Mouse (Mus musculus) telencephalon, adult 2 months (tissue): ENCODE results near the gene Sost.
"Not testable (repeated sequence)": the region's sequence is repeated elsewhere in the genome, so short reads cannot be mapped to it uniquely, and the experiment has no call there.

ENCODE experiments used
- DNase-seq: peaks from one replicate; pipeline ENCODE4 v3.0.0-alpha.2; 2011; ENCODE audit warnings: low read depth, low spot score

The Sost gene

DNA sequence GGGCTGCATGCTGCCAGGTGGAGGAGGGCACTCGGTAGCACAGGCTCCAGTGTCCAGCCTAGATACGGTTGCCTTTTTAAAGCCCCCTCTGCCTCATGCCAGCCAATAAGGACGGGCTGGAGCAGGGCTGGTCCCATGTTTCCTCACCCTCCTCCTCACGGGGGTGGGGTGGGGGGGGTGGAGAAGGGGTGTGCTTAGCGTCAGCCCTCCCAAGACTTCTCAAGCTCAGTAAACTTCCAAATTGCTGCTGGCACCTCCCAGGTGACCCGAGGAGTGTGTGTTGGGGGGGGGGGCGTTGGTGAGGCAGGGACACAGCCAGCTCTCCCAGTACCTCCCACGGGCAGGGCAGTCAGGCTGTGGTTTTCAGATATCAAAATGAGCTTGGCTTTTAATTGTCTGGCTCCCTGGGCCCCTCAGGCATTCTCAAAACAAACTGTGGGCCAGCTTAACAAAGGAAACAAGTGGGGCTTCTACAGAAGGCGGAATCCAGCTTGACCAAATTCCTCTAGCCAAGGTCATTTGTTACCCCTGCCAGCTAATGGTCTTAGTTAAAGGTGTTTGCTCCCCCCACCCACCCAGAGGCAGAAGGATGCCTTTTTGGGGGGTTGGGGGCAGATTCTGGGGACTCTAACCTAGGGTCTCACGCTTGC, at the start of gene Sost:
Gene Sost, minus strand, starts transcription at position 51 of the 650 bp plus-strand sequence.
- DNase-seq: no peak

DNA sequence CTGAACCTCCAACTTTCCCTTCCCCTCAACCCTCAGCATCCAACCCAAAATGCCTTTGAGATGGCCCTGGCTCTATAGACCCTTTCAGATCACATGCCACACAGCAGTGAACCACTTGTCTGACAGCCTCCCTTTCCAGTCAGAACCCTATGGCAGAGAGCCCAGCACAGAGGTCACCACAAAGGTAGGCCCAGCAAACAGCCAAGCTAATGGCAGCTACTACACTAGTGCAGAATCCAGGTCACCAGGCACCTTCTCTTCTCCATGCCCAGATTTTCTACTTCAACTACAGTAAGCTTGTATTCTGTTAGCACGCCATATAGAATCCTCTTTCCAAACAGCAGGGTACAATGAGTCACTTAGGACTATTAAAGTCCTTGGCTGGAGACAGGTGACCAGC, 49.3 kb upstream of the Sost start:
- no peak for DNase-seq

GRCm38 (mm10) chr11:102015472-102015871, 48.7 kb upstream of the Sost start:
- DNase-seq: no peak

DNA sequence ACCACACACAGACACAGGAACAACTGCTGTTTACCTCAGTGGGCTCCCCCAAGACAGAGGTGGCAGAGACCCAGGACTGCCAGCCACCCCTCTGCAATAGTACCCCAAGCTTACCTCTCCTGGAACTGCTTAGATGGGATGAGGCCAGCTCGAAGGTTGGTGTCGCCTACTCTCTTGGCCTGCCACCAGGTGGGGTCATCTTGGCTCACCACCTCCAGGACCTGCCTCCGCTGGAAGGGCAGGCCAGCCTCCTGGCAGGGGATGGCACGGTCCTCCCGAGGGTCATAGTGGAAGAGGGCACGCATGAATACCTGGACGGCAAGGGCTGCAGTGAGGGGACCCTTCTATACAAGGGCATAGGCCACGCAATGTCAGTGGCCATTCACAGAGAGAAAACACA, 46.4 kb upstream of the Sost start:
- DNase-seq: no peak

DNA sequence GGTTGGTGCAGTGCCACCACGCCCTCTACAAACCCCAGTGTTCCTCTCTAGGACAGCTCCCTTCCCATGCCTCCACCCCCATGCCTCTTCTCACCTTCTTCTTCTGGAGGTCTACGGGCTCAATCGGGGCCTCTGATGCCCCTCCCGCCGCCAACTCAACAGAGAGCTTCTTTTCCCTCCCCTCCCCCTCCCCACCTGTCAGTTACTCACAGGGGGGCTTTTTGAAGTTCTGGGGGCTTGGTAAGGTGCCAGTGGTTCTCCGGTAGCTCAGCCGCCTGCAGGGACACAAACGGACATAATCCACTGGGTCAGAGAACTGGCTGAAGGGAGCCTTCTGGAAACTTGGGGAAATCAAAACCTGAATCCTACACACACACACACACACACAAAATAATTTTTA, 44.7 kb upstream of the Sost start:
- no peak for DNase-seq

GRCm38 (mm10) chr11:102010140-102010539, 43.3 kb upstream of the Sost start:
- DNase-seq: no peak

GRCm38 (mm10) chr11:102008954-102009637, 42.3 kb upstream of the Sost start:
- no peak for DNase-seq

DNA sequence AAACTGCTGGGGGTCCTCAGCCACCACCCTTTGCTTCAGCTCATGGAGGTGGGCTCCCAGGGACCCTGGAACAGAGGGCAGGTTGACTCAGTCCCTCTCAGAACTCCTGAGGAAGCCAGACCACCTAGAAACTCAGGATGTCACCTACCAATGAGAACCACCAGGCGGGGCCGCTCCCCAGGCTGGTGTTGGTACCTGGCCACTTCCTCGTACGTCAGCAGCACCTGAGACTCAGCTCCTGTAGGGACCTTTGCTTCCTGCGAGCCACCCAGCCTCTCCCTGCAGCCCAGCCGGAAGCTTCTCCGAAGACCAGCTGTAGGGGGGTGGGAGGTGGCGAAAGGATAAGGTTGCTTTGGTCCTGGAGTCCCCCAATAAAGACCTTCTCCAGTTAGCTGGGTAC, 41.6 kb upstream of the Sost start:
- DNase-seq: no peak

GRCm38 (mm10) chr11:102006688-102007087, 39.9 kb upstream of the Sost start:
- no peak for DNase-seq

GRCm38 (mm10) chr11:102006271-102006670, 39.5 kb upstream of the Sost start:
- no peak for DNase-seq

- no peak for DNase-seq
Measured at GRCm38 (mm10) chr11:102004251-102004650, 37.4 kb upstream of the Sost start.

- no peak for DNase-seq
Measured at GRCm38 (mm10) chr11:101999466-101999865, 32.7 kb upstream of the Sost start.

GRCm38 (mm10) chr11:101998258-101998657, 31.4 kb upstream of the Sost start:
- no peak for DNase-seq

GRCm38 (mm10) chr11:101995938-101996337, 29.1 kb upstream of the Sost start:
- DNase-seq: no peak

DNA sequence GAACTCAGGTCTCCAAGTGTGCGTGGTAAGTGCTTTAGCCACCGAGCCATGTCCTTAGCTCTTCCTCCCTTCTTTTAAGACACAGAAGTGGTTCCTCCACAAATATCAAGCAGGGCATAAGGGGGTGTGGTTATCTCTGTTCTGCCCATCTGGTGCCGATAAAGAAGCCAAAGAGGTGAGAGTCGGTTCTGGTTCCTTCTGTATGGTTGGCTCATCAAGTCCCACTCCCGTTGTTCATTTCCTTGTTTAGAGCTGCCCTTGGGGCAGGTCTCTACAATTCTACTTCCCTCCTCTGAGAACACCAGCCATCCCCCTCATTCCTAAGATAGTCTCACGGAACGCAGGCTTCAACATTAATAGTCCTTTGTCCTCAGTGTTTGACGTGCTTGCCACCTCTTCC, 27.3 kb upstream of the Sost start:
- DNase-seq: no peak

DNA sequence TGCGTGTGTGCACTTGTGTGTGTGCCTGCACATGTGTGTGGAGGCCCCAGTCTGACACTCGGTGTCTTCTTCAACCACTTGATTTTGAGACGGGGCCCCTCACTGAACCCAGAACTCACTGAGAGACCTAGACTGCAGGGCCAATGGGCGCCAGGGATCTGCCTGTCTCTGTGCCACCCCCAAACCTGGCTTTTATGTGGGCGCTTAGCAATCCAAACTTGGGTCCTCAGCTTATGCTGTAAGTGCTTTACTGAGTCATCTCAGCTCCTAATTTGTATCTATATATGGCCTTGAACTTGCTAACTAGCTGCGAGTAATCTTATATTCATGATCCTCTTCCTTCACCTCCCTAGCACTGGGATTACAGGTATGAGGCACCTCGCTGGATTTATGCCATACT, 25.6 kb upstream of the Sost start:
- peak; percentile 70 for DNase-seq

DNA sequence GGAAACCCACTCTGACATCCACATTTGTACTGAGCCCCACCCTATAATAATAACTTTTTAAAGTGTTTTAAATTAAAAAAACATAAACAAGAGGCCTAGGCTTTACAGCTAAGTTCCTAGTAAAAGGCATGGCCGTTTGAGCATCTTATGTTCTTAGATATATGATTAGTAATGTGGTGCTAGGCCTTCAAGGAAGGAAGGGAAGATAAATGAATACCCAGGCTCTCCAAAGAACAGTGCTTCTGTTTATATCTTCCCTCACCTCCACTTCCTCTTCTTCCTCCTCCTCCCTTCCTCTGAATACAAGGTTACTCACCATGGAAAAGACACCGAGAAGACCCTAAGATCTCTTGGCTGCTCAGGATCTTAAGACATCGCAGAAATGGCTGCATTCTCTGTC, 25.0 kb upstream of the Sost start:
- DNase-seq: no peak

DNA sequence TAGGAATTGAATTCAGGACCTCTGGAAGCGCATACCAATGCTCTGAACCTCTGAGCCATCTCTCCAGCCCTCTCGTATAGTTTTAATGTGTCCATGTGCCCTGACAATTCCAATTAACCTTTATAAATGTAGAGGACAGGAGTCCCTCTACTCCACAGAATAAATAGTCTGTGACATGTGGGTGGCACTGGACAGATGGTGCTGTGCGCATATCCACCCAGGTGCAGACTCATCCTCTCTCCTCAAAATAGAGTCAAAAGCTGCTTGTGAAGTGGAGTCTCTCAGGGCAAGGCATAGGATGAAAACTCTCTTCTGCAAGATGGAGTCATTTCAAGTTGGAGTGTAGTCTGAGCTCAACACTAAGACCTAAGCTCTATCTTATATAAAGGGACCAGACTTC, 23.4 kb upstream of the Sost start:
- DNase-seq: no peak

DNA sequence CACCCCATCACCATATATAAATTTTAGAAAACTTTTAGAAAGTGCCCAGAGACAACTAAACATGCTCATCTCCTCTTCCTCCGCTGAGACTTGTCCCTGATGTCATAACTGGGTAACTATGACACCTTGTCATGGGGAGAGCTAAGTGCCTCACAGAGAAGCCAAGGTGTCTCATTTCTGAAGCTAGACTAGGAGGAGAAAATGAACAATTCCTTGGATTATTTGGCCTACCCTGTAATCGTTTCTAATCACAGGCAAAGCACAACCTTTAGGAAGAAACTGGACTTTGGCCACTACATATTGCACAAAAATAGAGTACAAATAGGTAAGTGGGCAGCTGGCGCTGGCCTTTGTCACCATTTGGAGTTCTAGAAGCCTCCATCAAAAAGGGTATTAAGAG, 20.1 kb upstream of the Sost start, which contains the start of gene Dusp3:
Gene Dusp3, minus strand, starts transcription at position 101 of the 400 bp plus-strand sequence.
- no peak for DNase-seq

DNA sequence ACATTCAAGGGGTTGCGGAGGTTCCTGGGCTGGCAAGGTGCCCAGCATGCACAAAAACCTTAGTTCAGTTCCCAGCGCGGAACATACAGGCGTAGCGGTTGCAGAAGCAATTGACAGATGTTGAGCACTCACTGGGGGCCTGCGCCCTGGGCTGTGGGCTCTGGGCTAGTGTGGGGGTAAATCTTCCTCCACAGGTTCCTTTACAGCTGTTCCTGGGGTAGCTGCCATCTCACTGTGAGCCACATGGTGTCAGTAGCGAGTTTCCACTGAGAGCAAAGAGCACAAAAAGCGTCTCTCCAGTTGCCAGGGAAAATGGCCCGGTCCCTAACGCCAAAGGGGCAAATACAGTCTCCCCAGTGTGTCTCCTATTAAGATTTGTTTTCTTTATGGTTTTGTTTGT, 19.2 kb upstream of the Sost start:
- peak; percentile 68 for DNase-seq

GRCm38 (mm10) chr11:101985450-101985849, 18.6 kb upstream of the Sost start:
- DNase-seq: not testable (repeated sequence)

DNA sequence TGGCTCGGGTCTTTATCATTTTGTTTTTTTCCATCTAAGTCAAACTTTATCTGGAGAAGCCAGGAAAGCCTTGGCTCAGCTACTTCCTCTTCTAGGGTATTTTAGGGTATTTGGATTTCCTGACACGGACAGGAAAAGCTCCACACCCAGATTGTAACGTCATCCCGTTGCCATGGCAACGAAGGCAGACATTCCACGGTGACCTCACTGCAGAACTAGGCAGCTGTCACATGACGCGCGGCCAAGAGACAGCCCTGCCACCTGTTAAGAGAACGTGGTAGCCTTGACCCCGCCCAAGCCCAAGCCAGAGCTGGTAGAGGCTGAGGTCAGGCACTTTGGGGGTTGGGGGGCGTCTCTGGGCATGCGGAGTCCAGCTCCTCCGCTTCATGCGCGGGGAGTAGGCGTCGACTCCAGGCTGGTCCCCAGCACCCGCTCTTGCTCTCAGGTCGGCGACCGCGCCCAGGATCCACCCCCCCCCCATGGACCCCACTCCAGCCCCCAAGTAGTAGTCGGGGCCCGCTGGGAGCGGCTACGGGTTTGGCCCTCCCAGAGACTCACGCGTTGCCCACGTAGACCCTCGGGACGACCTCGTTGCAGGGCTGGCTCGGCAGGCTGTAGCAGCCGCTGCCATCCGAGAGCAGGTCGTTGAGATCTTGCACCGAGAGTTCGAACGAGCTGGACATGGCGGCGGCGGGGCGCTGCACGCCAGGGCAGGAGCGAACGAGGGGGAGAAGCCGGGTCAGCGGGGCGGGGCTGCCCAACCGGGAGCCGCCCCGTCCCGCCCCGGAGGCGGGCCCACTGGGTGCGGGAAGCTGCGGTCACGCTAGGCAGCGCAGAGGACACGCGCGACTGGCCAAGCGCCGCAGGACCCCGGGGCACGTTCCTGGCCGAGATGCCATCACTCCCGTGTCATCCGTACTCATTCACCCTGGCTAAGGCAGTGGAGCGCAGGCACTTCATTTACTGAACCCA, 17.5 kb upstream of the Sost start, which contains the start of gene Cfap97d1:
Gene Cfap97d1, plus strand, starts transcription at position 226 of the 972 bp plus-strand sequence.
- peak; percentile 96 for DNase-seq
